Mouse (Mus musculus): ENCODE results near the gene Pate2. TPM values are rescaled to one million over a fixed set of nuclear protein-coding genes. Genes with fewer than 3 reads are reported as not detected.

Gene Pate2
- polyA plus RNA-seq, 1 experiment from 2014 or later: 0.77 TPM

- Histone ChIP-seq H3K36me3 (no peaks in the 10 kb centered on the region), H3K27me3 (replicated peaks) (no peaks in the 10 kb centered on the region), H3K27ac (no peak overlapping the region), H3K4me2 (replicated peaks) (no peak overlapping the region), H3K4me1 (replicated peaks) (peaks cover 11% of the 10 kb centered on the region; the same call in 1 of the 2 replicates), H3K4me3 (replicated peaks) (no peak overlapping the region), H3K9me3 (no peaks in the 10 kb centered on the region), H3K9ac (no peak overlapping the region)
- no peak for ATAC-seq
- WGBS: 69% methylated on average over 13 of the region's 13 CpGs
Observed at GRCm38 (mm10) chr9:35539001-35539750, 30.9 kb upstream of the Pate2 start.

GRCm38 (mm10) chr9:35541024-35541423 is 29.1 kb upstream of the Pate2 start:
- no peak overlapping the region for H3K4me2 ChIP-seq (replicated peaks)
- no peaks in the 10 kb centered on the region for H3K27me3 ChIP-seq (replicated peaks)
- 0 out of 2 replicates have a peak, but pooled peaks cover 7% of the 10 kb centered on the region for H3K4me1 ChIP-seq (replicated peaks)
- ATAC-seq: peak; percentile 46; the same call in 1 of the 2 replicates
- no peak overlapping the region for H3K4me3 ChIP-seq (replicated peaks)
- WGBS: 89% methylated on average over 5 of the region's 5 CpGs
- no peak overlapping the region; the same call in 1 of the 2 replicates for H3K9ac ChIP-seq
- no peaks in the 10 kb centered on the region for H3K36me3 ChIP-seq
- H3K9me3 ChIP-seq: no peaks in the 10 kb centered on the region
- no peak overlapping the region for H3K27ac ChIP-seq

- WGBS: 7% methylated on average over 6 of the region's 6 CpGs
- H3K4me3 ChIP-seq (replicated peaks): no peak overlapping the region
- ATAC-seq: peak; percentile 78
- H3K27me3 ChIP-seq (replicated peaks): no peaks in the 10 kb centered on the region
- H3K4me1 ChIP-seq (replicated peaks): 0 out of 2 replicates have a peak, but pooled peaks cover 7% of the 10 kb centered on the region
- no peak overlapping the region for H3K27ac ChIP-seq
- H3K36me3 ChIP-seq: no peaks in the 10 kb centered on the region
- H3K9ac ChIP-seq: no peak overlapping the region
- no peak overlapping the region for H3K4me2 ChIP-seq (replicated peaks)
- H3K9me3 ChIP-seq: no peaks in the 10 kb centered on the region
Observed at GRCm38 (mm10) chr9:35541488-35541887, 28.6 kb upstream of the Pate2 start.

GRCm38 (mm10) chr9:35541941-35542340 is 28.1 kb upstream of the Pate2 start:
- H3K36me3 ChIP-seq: no peaks in the 10 kb centered on the region
- H3K9me3 ChIP-seq: no peaks in the 10 kb centered on the region
- H3K4me1 ChIP-seq (replicated peaks): 0 out of 2 replicates have a peak, but pooled peaks cover 7% of the 10 kb centered on the region
- WGBS: 69% methylated on average over 6 of the region's 6 CpGs
- H3K27ac ChIP-seq: no peak overlapping the region
- no peak overlapping the region for H3K4me3 ChIP-seq (replicated peaks)
- H3K27me3 ChIP-seq (replicated peaks): no peaks in the 10 kb centered on the region
- no peak overlapping the region for H3K9ac ChIP-seq
- ATAC-seq: no peak
- H3K4me2 ChIP-seq (replicated peaks): no peak overlapping the region

GRCm38 (mm10) chr9:35543099-35543860 is 26.8 kb upstream of the Pate2 start:
- 81% methylated on average over 14 of the region's 14 CpGs for WGBS
- H3K27me3 ChIP-seq (replicated peaks): no peaks in the 10 kb centered on the region
- ATAC-seq: no peak
- no peaks in the 10 kb centered on the region for H3K9me3 ChIP-seq
- H3K4me3 ChIP-seq (replicated peaks): no peak overlapping the region
- no peak overlapping the region for H3K4me2 ChIP-seq (replicated peaks)
- H3K27ac ChIP-seq: no peak overlapping the region
- 0 out of 2 replicates have a peak, but pooled peaks cover 4% of the 10 kb centered on the region for H3K4me1 ChIP-seq (replicated peaks)
- H3K36me3 ChIP-seq: no peaks in the 10 kb centered on the region
- H3K9ac ChIP-seq: no peak overlapping the region

GRCm38 (mm10) chr9:35544666-35545065 is 25.4 kb upstream of the Pate2 start:
- H3K27me3 ChIP-seq (replicated peaks): no peaks in the 10 kb centered on the region
- 75% methylated on average over 2 of the region's 2 CpGs for WGBS
- no peak for ATAC-seq

GRCm38 (mm10) chr9:35545704-35546103 is 24.4 kb upstream of the Pate2 start:
- H3K36me3 ChIP-seq: no peaks in the 10 kb centered on the region
- no peaks in the 10 kb centered on the region for H3K9me3 ChIP-seq
- no peaks in the 10 kb centered on the region for H3K4me1 ChIP-seq (replicated peaks)
- ATAC-seq: no peak
- no peak overlapping the region for H3K4me2 ChIP-seq (replicated peaks)
- H3K9ac ChIP-seq: no peak overlapping the region
- H3K27ac ChIP-seq: no peak overlapping the region
- no peak overlapping the region for H3K4me3 ChIP-seq (replicated peaks)
- no peaks in the 10 kb centered on the region for H3K27me3 ChIP-seq (replicated peaks)
- WGBS: 68% methylated on average over 12 of the region's 12 CpGs

More at GRCm38 (mm10) chr9:35544666-35545065, 25.4 kb upstream of the Pate2 start:
- H3K36me3 ChIP-seq: no peaks in the 10 kb centered on the region
- H3K4me1 ChIP-seq (replicated peaks): no peaks in the 10 kb centered on the region
- no peak overlapping the region for H3K27ac ChIP-seq
- no peak overlapping the region for H3K9ac ChIP-seq
- no peak overlapping the region for H3K4me2 ChIP-seq (replicated peaks)
- H3K4me3 ChIP-seq (replicated peaks): no peak overlapping the region
- no peaks in the 10 kb centered on the region for H3K9me3 ChIP-seq

- no peak overlapping the region for H3K4me2 ChIP-seq (replicated peaks)
- no peak for ATAC-seq
- no peak overlapping the region for H3K9ac ChIP-seq
- H3K4me1 ChIP-seq (replicated peaks): no peaks in the 10 kb centered on the region
- H3K9me3 ChIP-seq: no peaks in the 10 kb centered on the region
- no peak overlapping the region for H3K27ac ChIP-seq
- WGBS: 80% methylated on average over 9 of the region's 9 CpGs
- H3K27me3 ChIP-seq (replicated peaks): no peaks in the 10 kb centered on the region
- H3K36me3 ChIP-seq: no peaks in the 10 kb centered on the region
- no peak overlapping the region for H3K4me3 ChIP-seq (replicated peaks)
Observed at GRCm38 (mm10) chr9:35546745-35547144, 23.3 kb upstream of the Pate2 start.

GRCm38 (mm10) chr9:35548455-35548854 is 21.6 kb upstream of the Pate2 start:
- ATAC-seq: no peak
- Histone ChIP-seq H3K4me3 (replicated peaks) (no peak overlapping the region), H3K36me3 (no peaks in the 10 kb centered on the region), H3K4me2 (replicated peaks) (no peak overlapping the region), H3K27me3 (replicated peaks) (no peaks in the 10 kb centered on the region), H3K9me3 (no peaks in the 10 kb centered on the region), H3K4me1 (replicated peaks) (no peaks in the 10 kb centered on the region), H3K9ac (no peak overlapping the region), H3K27ac (no peak overlapping the region)
- WGBS: 79% methylated on average over 9 of the region's 9 CpGs

GRCm38 (mm10) chr9:35556494-35557102 is 13.5 kb upstream of the Pate2 start:
- Histone ChIP-seq H3K9ac (no peak overlapping the region), H3K27ac (no peak overlapping the region), H3K9me3 (no peaks in the 10 kb centered on the region), H3K36me3 (peaks cover 3% of the 10 kb centered on the region), H3K4me2 (replicated peaks) (no peak overlapping the region), H3K4me1 (replicated peaks) (0 out of 2 replicates have a peak, but pooled peaks cover 11% of the 10 kb centered on the region), H3K4me3 (replicated peaks) (no peak overlapping the region), H3K27me3 (replicated peaks) (no peaks in the 10 kb centered on the region)
- 66% methylated on average over 12 of the region's 12 CpGs for WGBS
- no peak for ATAC-seq

GRCm38 (mm10) chr9:35558257-35559008 is 11.7 kb upstream of the Pate2 start, which contains the start of the genes Ddx25 and Pus3:
TSS of gene Ddx25 (minus strand) at chr9:35558528.
TSS of gene Pus3 (plus strand) at chr9:35558595.
- H3K27ac ChIP-seq: 0 out of 2 replicates have a peak within 1 kb of the TSS, but pooled peaks have one; percentile 23
- peaks cover 6% of the 10 kb centered on the region for H3K36me3 ChIP-seq
- H3K27me3 ChIP-seq (replicated peaks): no peaks in the 10 kb centered on the region
- H3K4me1 ChIP-seq (replicated peaks): 0 out of 2 replicates have a peak, but pooled peaks cover 11% of the 10 kb centered on the region
- peak within 1 kb of the TSS; percentile 61 for H3K4me3 ChIP-seq (replicated peaks)
- peak within 1 kb of the TSS; percentile 57 for H3K9ac ChIP-seq
- H3K9me3 ChIP-seq: no peaks in the 10 kb centered on the region
- peak; percentile 68 for ATAC-seq
- 1% methylated on average over 58 of the region's 59 CpGs for WGBS
- peak within 1 kb of the TSS; percentile 99 for H3K4me2 ChIP-seq (replicated peaks)

All from intestine, embryonic 15.5 days (tissue).